Mouse (Mus musculus) midbrain, embryonic 13.5 days (tissue): ENCODE data around the gene Fryl. TPM values are rescaled to one million over a fixed set of nuclear protein-coding genes. Genes with fewer than 3 reads are reported as not detected.

Experiments
- ATAC-seq: fragments of 200-750 bp; cut with Nextera tagmentation; 2 replicates; pipeline ENCODE4 v1.8.0; 2017; ENCODE audit warnings: mild to moderate bottlenecking, moderate TSS enrichment, moderate library complexity
- H3K27ac ChIP-seq: fragments of 300-500 bp; sonication (generic); 2 replicates; pipeline ENCODE4 v1.5.1; 2015; ENCODE audit warnings: inconsistent platforms, mild to moderate bottlenecking, moderate library complexity
- H3K27me3 ChIP-seq: fragments of 300-500 bp; sonication (generic); 2 replicates; pipeline ENCODE4 v1.6.1; 2015; ENCODE audit warnings: mild to moderate bottlenecking, inconsistent platforms
- H3K36me3 ChIP-seq: fragments of 300-500 bp; sonication (generic); 2 replicates; pipeline ENCODE4 v1.6.1; 2015; ENCODE audit warnings: mild to moderate bottlenecking, inconsistent platforms
- H3K4me1 ChIP-seq: fragments of 300-500 bp; sonication (generic); replicated peaks from 2 replicates; pipeline ENCODE4 v1.6.1; 2015; ENCODE audit warnings: inconsistent platforms
- H3K4me2 ChIP-seq: fragments of 300-500 bp; sonication (generic); replicated peaks from 2 replicates; pipeline ENCODE4 v1.6.1; 2015; ENCODE audit warnings: moderate library complexity, mild to moderate bottlenecking, inconsistent platforms
- H3K4me3 ChIP-seq: fragments of 300-500 bp; sonication (generic); replicated peaks from 2 replicates; pipeline ENCODE4 v1.5.1; 2015; ENCODE audit warnings: mild to moderate bottlenecking, inconsistent platforms
- H3K9ac ChIP-seq: fragments of 300-500 bp; sonication (generic); replicated peaks from 2 replicates; pipeline ENCODE4 v1.6.1; 2015; ENCODE audit warnings: mild to moderate bottlenecking, inconsistent platforms
- H3K9me3 ChIP-seq: fragments of 300-500 bp; sonication (generic); 2 replicates; pipeline ENCODE4 v1.6.1; 2016; ENCODE audit warnings: mild to moderate bottlenecking, inconsistent platforms
- WGBS: fragments of 180-500 bp; shearing (Covaris S2); methylation state at CpG from one replicate; pipeline ENCODE4 v1.1.7; 2015; 5-methylcytosine and 5-hydroxymethylcytosine counted together
- polyA plus RNA-seq: library from polyadenylated mRNA; unstranded; fragments of >200 nt; fragmentation: Nextera tagmentation; extraction: Ambion mirVana; gene quantifications from 2 replicates; pipeline ENCODE4 v1.2.1, GENCODE M21; 2015

The Fryl gene
- polyA plus RNA-seq, 1 experiment from 2014 or later, result 51.2 TPM

DNA sequence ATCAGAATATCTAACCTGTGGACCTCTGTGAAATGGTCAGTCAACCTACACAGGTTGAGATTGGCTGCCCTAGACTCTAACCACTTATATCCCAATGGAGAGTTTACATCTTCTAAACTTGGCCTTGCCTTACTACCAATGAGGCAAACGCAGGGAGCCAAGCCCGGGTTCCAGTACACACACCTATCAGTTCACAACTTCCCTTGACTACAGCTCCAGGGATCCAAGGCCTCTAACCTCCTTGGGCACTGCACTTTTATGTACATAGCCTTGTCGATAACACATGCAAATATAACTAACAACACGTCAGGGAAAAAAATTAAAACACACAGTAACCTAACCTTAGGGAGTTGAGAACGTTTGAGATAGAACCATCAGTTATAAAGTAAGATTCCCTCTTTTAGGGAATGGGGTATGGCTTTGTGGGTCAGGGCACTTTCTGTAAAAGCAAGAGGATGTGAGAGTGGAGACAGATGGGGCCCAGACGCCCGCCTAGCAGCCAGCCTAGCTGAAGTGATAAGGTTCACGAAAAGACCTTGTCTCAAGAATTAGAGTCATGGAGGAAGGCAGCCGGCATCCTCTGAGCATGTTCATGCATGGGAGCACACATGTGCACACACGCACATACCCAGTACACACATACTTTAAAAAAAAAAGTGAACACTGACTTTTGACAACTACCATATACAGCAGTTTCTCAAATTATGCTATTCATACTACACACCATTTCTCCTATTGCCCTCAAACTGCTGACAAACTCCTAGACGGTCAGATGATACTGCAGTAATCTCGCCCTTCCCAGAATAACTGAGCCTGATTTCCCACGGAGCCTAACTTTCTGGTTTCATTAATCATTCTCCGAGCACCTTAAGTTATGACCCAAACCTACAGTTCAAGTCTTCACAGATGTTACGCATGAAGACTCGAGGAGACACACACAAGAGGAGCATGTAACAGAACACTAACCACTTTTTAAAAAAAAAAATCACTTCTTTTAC lies 55.7 kb downstream of the Fryl start:
- Histone ChIP-seq H3K36me3 (0 out of 2 replicates have a peak, but pooled peaks cover 4% of the 10 kb centered on the region), H3K4me2 (no peak overlapping the region), H3K9me3 (no peaks in the 10 kb centered on the region), H3K4me3 (no peak overlapping the region), H3K27me3 (no peaks in the 10 kb centered on the region), H3K4me1 (no peaks in the 10 kb centered on the region), H3K9ac (no peak overlapping the region), H3K27ac (no peak overlapping the region)
- 95% methylated on average over 16 of the region's 16 CpGs for WGBS
- ATAC-seq, result no peak

- 90% methylated on average over 2 of the region's 2 CpGs for WGBS
Observed at GRCm38 (mm10) chr5:73199586-73199985, 56.8 kb downstream of the Fryl start.

GRCm38 (mm10) chr5:73198690-73199089 lies 57.7 kb downstream of the Fryl start:
- Histone ChIP-seq H3K9me3 (no peaks in the 10 kb centered on the region), H3K4me1 (no peaks in the 10 kb centered on the region), H3K9ac (no peak overlapping the region), H3K36me3 (peaks cover 4% of the 10 kb centered on the region; the same call in 1 of the 2 replicates), H3K27me3 (no peaks in the 10 kb centered on the region), H3K4me2 (no peak overlapping the region), H3K4me3 (no peak overlapping the region), H3K27ac (no peak overlapping the region)
- ATAC-seq, result no peak
- WGBS, result 95% methylated on average over 5 of the region's 5 CpGs

More at GRCm38 (mm10) chr5:73199586-73199985, 56.8 kb downstream of the Fryl start:
- Histone ChIP-seq H3K4me2 (no peak overlapping the region), H3K27ac (no peak overlapping the region), H3K9ac (no peak overlapping the region), H3K9me3 (no peaks in the 10 kb centered on the region), H3K4me3 (no peak overlapping the region), H3K4me1 (no peaks in the 10 kb centered on the region), H3K36me3 (0 out of 2 replicates have a peak, but pooled peaks cover 6% of the 10 kb centered on the region), H3K27me3 (no peaks in the 10 kb centered on the region)
- no peak for ATAC-seq

DNA sequence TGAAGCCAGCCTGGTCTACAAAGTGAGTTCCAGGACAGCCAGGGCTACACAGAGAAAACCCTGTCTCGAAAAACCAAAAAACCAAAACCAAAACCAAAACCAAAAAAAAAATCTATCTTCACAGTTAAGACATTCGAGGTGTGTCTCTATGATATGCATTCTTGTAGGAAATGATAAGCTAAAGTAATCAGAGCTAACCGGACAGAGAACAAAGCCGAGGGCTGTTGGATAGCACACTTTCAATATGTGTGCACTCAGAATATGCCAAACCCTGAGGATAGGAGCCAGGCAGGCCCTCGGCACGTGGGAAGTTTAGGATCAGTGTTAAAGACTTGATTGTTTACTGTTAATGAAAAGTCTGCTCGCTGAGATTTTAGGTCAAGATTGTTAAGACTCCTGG lies 58.6 kb downstream of the Fryl start:
- no peak overlapping the region for H3K4me2 ChIP-seq
- ATAC-seq, result no peak
- no peaks in the 10 kb centered on the region for H3K27me3 ChIP-seq
- no peak overlapping the region for H3K27ac ChIP-seq
- peaks cover 4% of the 10 kb centered on the region for H3K36me3 ChIP-seq
- no peaks in the 10 kb centered on the region for H3K9me3 ChIP-seq
- WGBS, result 97% methylated on average over 7 of the region's 7 CpGs
- no peak overlapping the region for H3K4me3 ChIP-seq
- H3K9ac ChIP-seq, result no peak overlapping the region
- H3K4me1 ChIP-seq, result no peaks in the 10 kb centered on the region

- H3K9me3 ChIP-seq, result no peaks in the 10 kb centered on the region
- no peak for ATAC-seq
- H3K4me1 ChIP-seq, result 0 out of 2 replicates have a peak, but pooled peaks cover 1% of the 10 kb centered on the region
- no peak overlapping the region for H3K4me3 ChIP-seq
- no peaks in the 10 kb centered on the region for H3K27me3 ChIP-seq
- WGBS, result 96% methylated on average over 14 of the region's 14 CpGs
- H3K36me3 ChIP-seq, result peaks cover 4% of the 10 kb centered on the region
- no peak overlapping the region for H3K4me2 ChIP-seq
- no peak overlapping the region for H3K27ac ChIP-seq
- no peak overlapping the region for H3K9ac ChIP-seq
Observed at GRCm38 (mm10) chr5:73194740-73195139, 61.7 kb downstream of the Fryl start.

GRCm38 (mm10) chr5:73194083-73194570 lies 62.3 kb downstream of the Fryl start:
- Histone ChIP-seq H3K27me3 (no peaks in the 10 kb centered on the region), H3K4me2 (no peak overlapping the region), H3K9ac (no peak overlapping the region), H3K4me1 (0 out of 2 replicates have a peak, but pooled peaks cover 5% of the 10 kb centered on the region), H3K36me3 (peaks cover 4% of the 10 kb centered on the region), H3K4me3 (no peak overlapping the region), H3K9me3 (no peaks in the 10 kb centered on the region), H3K27ac (no peak overlapping the region)
- no peak for ATAC-seq
- 84% methylated on average over 8 of the region's 8 CpGs for WGBS

- H3K27ac ChIP-seq, result no peak overlapping the region
- 82% methylated on average over 10 of the region's 10 CpGs for WGBS
- no peaks in the 10 kb centered on the region for H3K9me3 ChIP-seq
- no peaks in the 10 kb centered on the region for H3K27me3 ChIP-seq
- peaks cover 4% of the 10 kb centered on the region for H3K36me3 ChIP-seq
- no peak overlapping the region for H3K4me3 ChIP-seq
- 0 out of 2 replicates have a peak, but pooled peaks cover 5% of the 10 kb centered on the region for H3K4me1 ChIP-seq
- ATAC-seq, result no peak
- no peak overlapping the region for H3K4me2 ChIP-seq
- H3K9ac ChIP-seq, result no peak overlapping the region
Observed at GRCm38 (mm10) chr5:73193627-73194026, 62.8 kb downstream of the Fryl start.

- no peak overlapping the region for H3K27ac ChIP-seq
Observed at GRCm38 (mm10) chr5:73192870-73193576, 63.4 kb downstream of the Fryl start.

DNA sequence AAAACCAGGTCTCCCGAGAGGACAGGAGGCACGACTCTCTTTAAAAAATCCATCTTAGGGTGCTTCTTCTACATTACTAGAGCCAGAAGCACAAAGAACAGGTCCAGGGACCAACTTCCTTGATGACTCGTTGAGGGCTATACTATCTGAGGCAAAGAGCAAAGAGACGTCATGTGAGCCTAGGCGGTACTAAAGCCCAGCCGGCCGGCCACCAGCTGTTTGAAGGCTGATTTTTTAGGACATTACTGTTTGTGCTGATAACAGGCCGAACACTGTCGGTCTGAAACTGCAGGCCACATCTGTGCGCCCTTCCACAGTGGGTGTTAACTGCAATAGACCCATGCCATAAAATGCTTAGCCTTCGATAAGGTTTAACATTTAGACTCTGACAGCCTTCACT lies 64.7 kb downstream of the Fryl start:
- Histone ChIP-seq H3K9me3 (no peaks in the 10 kb centered on the region), H3K27ac (no peak overlapping the region), H3K4me1 (0 out of 2 replicates have a peak, but pooled peaks cover 5% of the 10 kb centered on the region), H3K4me3 (no peak overlapping the region), H3K27me3 (no peaks in the 10 kb centered on the region), H3K4me2 (no peak overlapping the region), H3K9ac (no peak overlapping the region), H3K36me3 (peaks cover 4% of the 10 kb centered on the region)
- no peak for ATAC-seq
- 89% methylated on average over 11 of the region's 11 CpGs for WGBS

More at GRCm38 (mm10) chr5:73192870-73193576, 63.4 kb downstream of the Fryl start:
- Histone ChIP-seq H3K9me3 (no peaks in the 10 kb centered on the region), H3K4me3 (no peak overlapping the region), H3K4me2 (no peak overlapping the region), H3K27me3 (no peaks in the 10 kb centered on the region), H3K4me1 (0 out of 2 replicates have a peak, but pooled peaks cover 5% of the 10 kb centered on the region), H3K9ac (no peak overlapping the region), H3K36me3 (peaks cover 4% of the 10 kb centered on the region)
- WGBS, result 81% methylated on average over 13 of the region's 13 CpGs
- ATAC-seq, result no peak

- H3K9ac ChIP-seq, result no peak overlapping the region
- WGBS, result 85% methylated on average over 5 of the region's 5 CpGs
Observed at GRCm38 (mm10) chr5:73190164-73190563, 66.3 kb downstream of the Fryl start.

GRCm38 (mm10) chr5:73189443-73190160 lies 66.8 kb downstream of the Fryl start:
- Histone ChIP-seq H3K9ac (no peak overlapping the region), H3K4me2 (no peak overlapping the region), H3K27ac (no peak overlapping the region), H3K9me3 (no peaks in the 10 kb centered on the region), H3K4me1 (0 out of 2 replicates have a peak, but pooled peaks cover 5% of the 10 kb centered on the region), H3K36me3 (peaks cover 2% of the 10 kb centered on the region), H3K27me3 (no peaks in the 10 kb centered on the region), H3K4me3 (no peak overlapping the region)
- 79% methylated on average over 9 of the region's 9 CpGs for WGBS
- no peak for ATAC-seq

More at GRCm38 (mm10) chr5:73190164-73190563, 66.3 kb downstream of the Fryl start:
- H3K4me2 ChIP-seq, result no peak overlapping the region
- H3K4me3 ChIP-seq, result no peak overlapping the region
- 0 out of 2 replicates have a peak, but pooled peaks cover 5% of the 10 kb centered on the region for H3K4me1 ChIP-seq
- H3K9me3 ChIP-seq, result no peaks in the 10 kb centered on the region
- H3K27ac ChIP-seq, result no peak overlapping the region
- H3K27me3 ChIP-seq, result no peaks in the 10 kb centered on the region
- no peak for ATAC-seq
- peaks cover 4% of the 10 kb centered on the region for H3K36me3 ChIP-seq
